Mouse (Mus musculus): ENCODE results near the gene Lgr4. TPM values are rescaled to one million over a fixed set of nuclear protein-coding genes. Genes with fewer than 3 reads are reported as not detected.

Gene Lgr4
- polyA plus RNA-seq, 1 experiment from 2014 or later = 8.1 TPM

DNA sequence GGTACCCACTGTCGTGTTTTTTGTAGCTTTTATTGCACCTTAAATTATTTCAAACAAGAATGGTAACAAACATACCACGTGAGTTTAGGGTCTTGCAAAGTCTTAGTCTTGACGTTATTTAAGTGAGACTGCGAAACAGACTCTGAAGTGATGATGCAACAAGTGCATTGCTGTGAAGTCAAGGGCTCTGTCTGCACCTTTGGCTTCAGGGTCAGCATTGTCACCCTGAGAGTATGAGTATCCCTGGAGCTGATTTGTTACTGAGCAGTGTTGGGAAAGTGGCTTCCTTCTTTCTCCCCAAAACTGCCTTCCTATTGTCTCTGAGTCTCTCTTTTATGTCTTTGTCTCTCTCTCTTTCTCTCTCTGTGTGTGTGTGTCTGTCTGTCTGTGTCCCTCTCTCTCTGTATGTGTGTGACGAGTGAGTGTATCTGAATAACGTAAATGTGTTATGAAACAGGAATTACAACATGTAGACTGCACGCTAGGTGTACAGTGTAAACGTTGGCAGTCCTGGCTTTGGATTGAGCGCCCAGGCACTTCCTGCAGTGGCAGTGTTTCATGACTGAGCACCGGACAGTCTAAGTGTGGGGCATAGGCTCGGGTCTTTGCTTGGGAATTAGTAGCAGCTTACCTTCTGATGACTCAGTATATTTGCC is 18.4 kb downstream of the Lgr4 start:
- H3K36me3 ChIP-seq (replicated peaks) = no peaks in the 10 kb centered on the region
- ATAC-seq (replicated peaks) = no peak
- no peak overlapping the region for H3K27ac ChIP-seq
- no peak overlapping the region for H3K4me2 ChIP-seq
- WGBS = 53% methylated on average over 11 of the region's 11 CpGs
- no peaks in the 10 kb centered on the region for H3K27me3 ChIP-seq (replicated peaks)
- H3K4me1 ChIP-seq = no peaks in the 10 kb centered on the region; the same call in 1 of the 2 replicates
- H3K9ac ChIP-seq = no peak overlapping the region
- no peaks in the 10 kb centered on the region for H3K9me3 ChIP-seq
- no peak overlapping the region for H3K4me3 ChIP-seq

DNA sequence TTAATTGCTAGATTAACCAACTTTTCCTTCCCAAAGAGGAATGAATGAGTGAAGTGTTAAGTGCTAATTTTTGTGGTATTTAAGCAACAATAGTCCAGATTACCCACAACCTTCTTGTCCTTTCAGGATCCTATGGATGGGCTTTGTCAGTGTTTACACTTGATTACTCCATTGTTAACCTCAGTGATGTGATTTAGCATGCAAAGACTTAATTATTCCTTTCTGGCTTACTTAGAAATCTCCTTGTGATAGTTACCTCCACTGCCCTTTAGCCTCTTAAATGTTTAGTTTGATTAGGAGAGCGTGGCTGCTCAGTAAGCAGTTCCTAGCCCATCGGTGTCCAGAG is 18.9 kb downstream of the Lgr4 start:
- Histone ChIP-seq H3K4me2 (no peak overlapping the region), H3K27ac (no peak overlapping the region), H3K4me3 (no peak overlapping the region), H3K27me3 (replicated peaks) (no peaks in the 10 kb centered on the region), H3K4me1 (no peaks in the 10 kb centered on the region; the same call in 1 of the 2 replicates), H3K9me3 (no peaks in the 10 kb centered on the region), H3K9ac (no peak overlapping the region), H3K36me3 (replicated peaks) (no peaks in the 10 kb centered on the region)
- 32% methylated on average over 2 of the region's 2 CpGs for WGBS
- no peak for ATAC-seq (replicated peaks)

- Histone ChIP-seq H3K4me2 (no peak overlapping the region), H3K4me1 (peaks cover 16% of the 10 kb centered on the region), H3K4me3 (no peak overlapping the region), H3K9ac (no peak overlapping the region), H3K9me3 (no peaks in the 10 kb centered on the region), H3K27ac (no peak overlapping the region), H3K27me3 (replicated peaks) (no peaks in the 10 kb centered on the region), H3K36me3 (replicated peaks) (no peaks in the 10 kb centered on the region)
- 21% methylated on average over 5 of the region's 5 CpGs for WGBS
- peak; percentile 60 for ATAC-seq (replicated peaks)
These were observed 24.6 kb downstream of the Lgr4 start for GRCm38 (mm10) chr2:109941973-109942444.

- H3K4me2 ChIP-seq = no peak overlapping the region
These were observed 25.5 kb downstream of the Lgr4 start for GRCm38 (mm10) chr2:109942810-109943570.

GRCm38 (mm10) chr2:109944995-109945394 is 27.5 kb downstream of the Lgr4 start:
- peaks cover 16% of the 10 kb centered on the region for H3K4me1 ChIP-seq
- no peak for ATAC-seq (replicated peaks)
- H3K36me3 ChIP-seq (replicated peaks) = no peaks in the 10 kb centered on the region
- H3K4me3 ChIP-seq = no peak overlapping the region
- no peaks in the 10 kb centered on the region for H3K27me3 ChIP-seq (replicated peaks)
- WGBS = 70% methylated on average over 9 of the region's 9 CpGs
- no peak overlapping the region for H3K9ac ChIP-seq
- H3K9me3 ChIP-seq = no peaks in the 10 kb centered on the region
- no peak overlapping the region for H3K27ac ChIP-seq
- H3K4me2 ChIP-seq = no peak overlapping the region

More at GRCm38 (mm10) chr2:109942810-109943570, 25.5 kb downstream of the Lgr4 start:
- Histone ChIP-seq H3K4me3 (no peak overlapping the region), H3K27ac (peak overlapping the region; percentile 34; the same call in 1 of the 2 replicates), H3K9me3 (no peaks in the 10 kb centered on the region), H3K27me3 (replicated peaks) (no peaks in the 10 kb centered on the region), H3K9ac (no peak overlapping the region), H3K4me1 (peaks cover 16% of the 10 kb centered on the region), H3K36me3 (replicated peaks) (no peaks in the 10 kb centered on the region)
- peak; percentile 66 for ATAC-seq (replicated peaks)
- WGBS = 21% methylated on average over 8 of the region's 8 CpGs

DNA sequence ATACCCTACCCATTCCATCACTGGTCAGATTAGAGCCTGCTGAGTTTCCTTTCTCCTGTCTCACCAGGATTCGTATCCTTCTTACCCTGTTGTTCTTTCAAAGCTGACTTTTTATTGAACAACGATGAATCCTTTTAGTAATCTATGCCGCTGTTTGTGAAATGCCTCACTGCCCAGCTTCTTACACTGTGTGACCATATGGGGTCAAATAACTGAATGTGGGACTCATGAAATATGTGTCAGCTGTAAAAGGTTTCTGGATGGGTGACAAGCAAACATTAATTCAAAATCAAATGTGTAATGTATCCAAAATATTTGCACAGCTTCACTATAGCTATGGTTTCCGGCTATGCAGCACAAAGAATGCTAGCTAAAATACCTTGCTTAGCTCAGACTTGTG is 28.1 kb downstream of the Lgr4 start:
- Histone ChIP-seq H3K9me3 (no peaks in the 10 kb centered on the region), H3K4me1 (peaks cover 16% of the 10 kb centered on the region), H3K27ac (no peak overlapping the region), H3K4me2 (no peak overlapping the region), H3K9ac (no peak overlapping the region), H3K27me3 (replicated peaks) (no peaks in the 10 kb centered on the region), H3K36me3 (replicated peaks) (no peaks in the 10 kb centered on the region), H3K4me3 (no peak overlapping the region)
- ATAC-seq (replicated peaks) = no peak
- 52% methylated on average over 4 of the region's 4 CpGs for WGBS

DNA sequence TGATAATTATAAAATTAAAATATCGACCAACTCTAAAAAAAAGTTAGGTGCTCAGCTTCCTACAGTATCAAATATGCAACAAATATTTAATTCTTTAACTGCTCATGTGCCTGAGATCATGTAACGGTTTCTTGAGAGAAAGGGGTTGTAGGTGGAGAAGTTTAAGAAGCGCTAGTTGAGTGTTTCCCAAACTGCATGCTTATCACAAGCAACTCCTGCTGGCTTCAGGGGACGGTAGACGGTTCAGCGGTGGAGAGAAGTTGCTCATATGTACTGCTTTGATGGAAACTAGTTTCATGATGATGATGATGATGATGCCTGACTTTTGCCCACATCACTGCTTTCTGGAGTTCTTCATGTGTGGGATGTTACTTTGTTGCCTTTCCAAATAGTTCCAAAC is 29.0 kb downstream of the Lgr4 start:
- no peak overlapping the region for H3K4me2 ChIP-seq
- H3K4me1 ChIP-seq = peaks cover 16% of the 10 kb centered on the region
- H3K9me3 ChIP-seq = no peaks in the 10 kb centered on the region
- no peak for ATAC-seq (replicated peaks)
- H3K27me3 ChIP-seq (replicated peaks) = no peaks in the 10 kb centered on the region
- H3K9ac ChIP-seq = no peak overlapping the region
- no peak overlapping the region for H3K4me3 ChIP-seq
- no peaks in the 10 kb centered on the region for H3K36me3 ChIP-seq (replicated peaks)
- 98% methylated on average over 6 of the region's 6 CpGs for WGBS
- no peak overlapping the region for H3K27ac ChIP-seq

GRCm38 (mm10) chr2:109949519-109949918 is 32.1 kb downstream of the Lgr4 start:
- no peak overlapping the region for H3K27ac ChIP-seq
- H3K4me2 ChIP-seq = no peak overlapping the region
- no peak for ATAC-seq (replicated peaks)
- no peaks in the 10 kb centered on the region for H3K36me3 ChIP-seq (replicated peaks)
- peaks cover 5% of the 10 kb centered on the region; the same call in 1 of the 2 replicates for H3K4me1 ChIP-seq
- H3K4me3 ChIP-seq = no peak overlapping the region
- no peak overlapping the region for H3K9ac ChIP-seq
- H3K27me3 ChIP-seq (replicated peaks) = no peaks in the 10 kb centered on the region
- no peaks in the 10 kb centered on the region for H3K9me3 ChIP-seq

DNA sequence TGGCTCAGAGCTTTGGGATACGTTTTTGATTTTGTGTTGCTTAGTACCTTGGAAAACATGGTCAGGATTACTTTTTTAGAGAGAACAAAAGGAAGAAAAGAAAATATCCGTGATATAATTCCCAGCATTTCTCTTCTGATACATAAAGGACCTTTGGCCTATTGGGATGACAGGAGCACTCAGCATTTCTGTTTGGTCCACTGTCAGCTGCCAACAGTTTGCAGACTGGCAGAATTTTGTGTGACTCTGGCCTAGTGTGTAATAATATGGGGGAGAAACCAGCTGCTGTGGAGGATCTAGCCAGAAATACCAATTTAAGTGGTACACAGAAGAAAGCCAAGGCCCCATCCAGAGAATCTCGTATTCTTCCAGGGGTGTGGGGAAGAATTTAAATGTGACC is 32.9 kb downstream of the Lgr4 start:
- 59% methylated on average over 3 of the region's 3 CpGs for WGBS

GRCm38 (mm10) chr2:109951050-109951449 is 33.6 kb downstream of the Lgr4 start:
- no peaks in the 10 kb centered on the region for H3K9me3 ChIP-seq
- no peaks in the 10 kb centered on the region for H3K27me3 ChIP-seq (replicated peaks)
- H3K27ac ChIP-seq = no peak overlapping the region
- H3K4me1 ChIP-seq = no peaks in the 10 kb centered on the region
- H3K4me3 ChIP-seq = no peak overlapping the region
- 70% methylated on average over 4 of the region's 4 CpGs for WGBS
- H3K36me3 ChIP-seq (replicated peaks) = no peaks in the 10 kb centered on the region
- no peak overlapping the region for H3K9ac ChIP-seq
- no peak for ATAC-seq (replicated peaks)
- no peak overlapping the region for H3K4me2 ChIP-seq

More for the DNA sequence above, 32.9 kb downstream of the Lgr4 start:
- no peaks in the 10 kb centered on the region for H3K9me3 ChIP-seq
- H3K4me1 ChIP-seq = no peaks in the 10 kb centered on the region
- no peaks in the 10 kb centered on the region for H3K27me3 ChIP-seq (replicated peaks)
- no peak overlapping the region for H3K9ac ChIP-seq
- H3K36me3 ChIP-seq (replicated peaks) = no peaks in the 10 kb centered on the region
- no peak for ATAC-seq (replicated peaks)
- H3K27ac ChIP-seq = no peak overlapping the region
- no peak overlapping the region for H3K4me3 ChIP-seq
- H3K4me2 ChIP-seq = no peak overlapping the region

DNA sequence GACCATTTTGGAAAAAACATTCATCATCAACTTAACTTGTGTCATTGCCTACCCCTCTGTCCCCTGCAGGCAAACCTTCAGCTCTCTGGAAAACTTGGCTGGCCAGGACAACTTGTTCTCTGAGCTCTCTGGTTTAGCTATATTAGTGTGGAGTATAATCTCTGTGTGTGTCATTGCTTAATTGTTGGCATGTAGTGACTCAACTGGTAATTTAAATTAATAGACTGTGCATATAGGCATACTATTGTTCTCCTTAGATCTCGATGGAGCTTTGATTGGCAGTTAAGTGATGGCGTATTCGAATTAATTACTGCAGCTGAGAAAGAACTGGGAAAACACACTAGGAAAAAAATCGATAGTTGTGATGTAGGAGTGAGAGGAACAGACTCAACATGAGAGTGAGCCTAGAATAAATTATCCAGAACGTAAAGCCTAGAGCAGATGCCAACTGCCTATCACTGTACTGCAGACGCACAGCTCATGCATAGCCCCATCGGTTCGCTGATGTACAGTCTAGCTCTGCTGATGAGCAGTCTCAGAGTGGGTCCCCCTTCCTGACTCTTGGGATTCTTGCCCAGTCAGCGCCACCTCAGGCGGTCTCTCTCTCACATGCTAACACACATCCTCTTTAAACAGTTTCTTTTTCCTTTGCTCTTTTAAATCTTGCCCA is 35.7 kb downstream of the Lgr4 start:
- no peak overlapping the region for H3K4me3 ChIP-seq
- no peaks in the 10 kb centered on the region for H3K9me3 ChIP-seq
- no peaks in the 10 kb centered on the region for H3K4me1 ChIP-seq
- no peaks in the 10 kb centered on the region for H3K36me3 ChIP-seq (replicated peaks)
- ATAC-seq (replicated peaks) = peak; percentile 71
- no peak overlapping the region for H3K4me2 ChIP-seq
- WGBS = 54% methylated on average over 10 of the region's 10 CpGs
- no peak overlapping the region for H3K9ac ChIP-seq
- H3K27me3 ChIP-seq (replicated peaks) = no peaks in the 10 kb centered on the region
- H3K27ac ChIP-seq = no peak overlapping the region

- H3K4me1 ChIP-seq = no peaks in the 10 kb centered on the region
- no peaks in the 10 kb centered on the region for H3K9me3 ChIP-seq
- 82% methylated on average over 4 of the region's 4 CpGs for WGBS
- no peak overlapping the region for H3K4me3 ChIP-seq
- no peak overlapping the region for H3K4me2 ChIP-seq
- no peaks in the 10 kb centered on the region for H3K27me3 ChIP-seq (replicated peaks)
- ATAC-seq (replicated peaks) = no peak
- no peak overlapping the region for H3K27ac ChIP-seq
- H3K36me3 ChIP-seq (replicated peaks) = no peaks in the 10 kb centered on the region
- H3K9ac ChIP-seq = no peak overlapping the region
These were observed 36.4 kb downstream of the Lgr4 start for GRCm38 (mm10) chr2:109953893-109954292.
